Mouse (Mus musculus): Measurements from ENCODE around the gene Snrnp27. TPM values are rescaled to one million over a fixed set of nuclear protein-coding genes. Genes with fewer than 3 reads are reported as not detected.

Snrnp27 gene
- polyA plus RNA-seq, 1 experiment from 2014 or later = 108 TPM

- H3K27me3 ChIP-seq (ENCODE audit: insufficient read depth, low read length) = no peaks in the 10 kb centered on the region
- 80% methylated on average over 6 of the region's 6 CpGs for WGBS
- H3K9me3 ChIP-seq (ENCODE audit: low read depth, low read length) = no peaks in the 10 kb centered on the region
- H3K27ac ChIP-seq (ENCODE audit: low read depth) = no peak overlapping the region
- no peak overlapping the region for H3K4me3 ChIP-seq (ENCODE audit: low read depth, low read length)
- peaks cover 92% of the 10 kb centered on the region for H3K36me3 ChIP-seq (ENCODE audit: insufficient read depth)
- no peaks in the 10 kb centered on the region for H3K4me1 ChIP-seq (ENCODE audit: insufficient read depth)
- ATAC-seq (ENCODE audit: insufficient read depth) = no peak
- H3K4me2 ChIP-seq = no peak overlapping the region
- no peak for TF ChIP-seq CTCF (IDR thresholded peaks at IDR 0.05; ENCODE audit: low read depth)
- DNase-seq = no peak
- H3K9ac ChIP-seq = no peak overlapping the region
Measured at GRCm38 (mm10) chr6:86678341-86678740, 6.0 kb downstream of the Snrnp27 start.

DNA sequence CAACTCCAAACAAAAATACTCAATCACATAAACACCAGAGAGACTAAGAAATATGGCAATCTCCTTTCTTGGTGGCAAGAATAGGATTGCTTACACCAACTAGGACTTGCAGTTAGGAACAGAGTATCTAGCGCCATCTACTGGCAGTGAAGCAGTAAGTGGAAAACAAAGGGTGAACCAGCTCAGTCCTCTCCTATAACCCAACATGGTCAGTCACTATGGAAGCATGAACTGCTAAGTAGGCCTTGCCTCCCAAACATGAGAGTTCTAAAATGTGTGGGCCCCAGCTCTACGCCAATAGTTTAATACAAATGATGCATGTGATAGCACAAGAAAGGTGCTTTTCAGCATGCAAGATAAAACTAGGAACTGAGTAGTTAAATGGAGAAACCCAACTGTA, 13.4 kb downstream of the Snrnp27 start:
- Histone ChIP-seq H3K36me3 (ENCODE audit: insufficient read depth) (peaks cover 39% of the 10 kb centered on the region), H3K4me1 (ENCODE audit: insufficient read depth) (no peaks in the 10 kb centered on the region), H3K27me3 (ENCODE audit: insufficient read depth, low read length) (no peaks in the 10 kb centered on the region), H3K27ac (ENCODE audit: low read depth) (no peak overlapping the region), H3K4me2 (no peak overlapping the region), H3K9ac (no peak overlapping the region), H3K4me3 (ENCODE audit: low read depth, low read length) (no peak overlapping the region), H3K9me3 (ENCODE audit: low read depth, low read length) (no peaks in the 10 kb centered on the region)
- peak; percentile 96 for TF ChIP-seq CTCF (IDR thresholded peaks at IDR 0.05; ENCODE audit: low read depth)
- WGBS = 13% methylated on average over 2 of the region's 2 CpGs
- ATAC-seq (ENCODE audit: insufficient read depth) (no peak), DNase-seq (peak; percentile 95)

- Histone ChIP-seq H3K27me3 (ENCODE audit: insufficient read depth, low read length) (no peaks in the 10 kb centered on the region), H3K9me3 (ENCODE audit: low read depth, low read length) (no peaks in the 10 kb centered on the region), H3K4me1 (ENCODE audit: insufficient read depth) (no peaks in the 10 kb centered on the region), H3K36me3 (ENCODE audit: insufficient read depth) (peaks cover 27% of the 10 kb centered on the region), H3K4me3 (ENCODE audit: low read depth, low read length) (peak overlapping the region; percentile 91), H3K27ac (ENCODE audit: low read depth) (peak overlapping the region; percentile 33; the same call in 1 of the 2 replicates), H3K9ac (peak overlapping the region; percentile 53), H3K4me2 (peak overlapping the region; percentile 77)
- ATAC-seq (ENCODE audit: insufficient read depth) (peak; percentile 100), DNase-seq (peak; percentile 100)
- TF ChIP-seq CTCF (IDR thresholded peaks at IDR 0.05; ENCODE audit: low read depth) = no peak
- 2% methylated on average over 37 of the region's 37 CpGs for WGBS
Measured at GRCm38 (mm10) chr6:86669240-86669727, 15.0 kb downstream of the Snrnp27 start.

DNA sequence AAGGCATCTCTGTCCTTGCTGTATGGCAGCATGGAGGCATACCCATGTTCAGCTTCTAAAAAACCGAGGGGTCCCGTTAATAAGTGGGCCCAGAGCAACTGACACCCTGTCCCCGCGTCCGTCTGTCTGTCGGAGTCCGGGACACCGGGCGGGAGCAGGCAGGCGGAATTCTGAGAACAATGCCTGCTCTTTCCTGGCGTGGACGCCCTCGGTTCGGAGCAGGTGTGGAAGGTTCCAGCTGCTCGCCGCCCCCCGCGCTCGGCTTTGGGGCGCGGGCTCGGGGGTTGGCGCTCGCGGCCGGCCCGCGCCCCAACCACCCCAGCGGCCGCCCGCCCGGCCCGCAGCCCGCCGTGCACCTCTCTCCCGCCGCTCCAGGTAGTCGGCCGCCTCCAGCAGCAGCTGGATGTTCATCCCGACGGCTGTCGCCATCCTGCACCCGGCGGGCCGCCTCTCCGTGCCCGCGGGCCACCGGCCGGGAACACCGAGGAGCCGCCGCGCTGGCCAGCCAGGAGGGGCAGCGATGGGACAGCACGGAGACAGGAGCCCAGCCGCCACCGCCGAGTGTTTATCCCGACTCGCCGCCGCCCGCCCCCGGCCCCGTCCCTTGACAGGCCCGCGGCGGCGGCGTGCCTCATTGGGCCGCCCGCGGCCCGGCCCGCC, 15.6 kb downstream of the Snrnp27 start, which contains the start of gene Mxd1:
TSS of gene Mxd1 (minus strand) at position 582 of the 660 bp plus-strand sequence.
- 1% methylated on average over 73 of the region's 76 CpGs for WGBS
- Histone ChIP-seq H3K4me2 (peak within 1 kb of the TSS; percentile 87), H3K4me1 (ENCODE audit: insufficient read depth) (no peaks in the 10 kb centered on the region), H3K4me3 (ENCODE audit: low read depth, low read length) (peak within 1 kb of the TSS; percentile 91), H3K9me3 (ENCODE audit: low read depth, low read length) (no peaks in the 10 kb centered on the region), H3K36me3 (ENCODE audit: insufficient read depth) (peaks cover 27% of the 10 kb centered on the region), H3K9ac (peak within 1 kb of the TSS; percentile 84), H3K27ac (ENCODE audit: low read depth) (peak within 1 kb of the TSS; percentile 36; the same call in 1 of the 2 replicates), H3K27me3 (ENCODE audit: insufficient read depth, low read length) (no peaks in the 10 kb centered on the region)
- peak; percentile 20 for DNase-seq
- no peak; the same call in 1 of the 2 replicates for ATAC-seq (ENCODE audit: insufficient read depth)
- TF ChIP-seq CTCF (IDR thresholded peaks at IDR 0.05; ENCODE audit: low read depth) = no peak

DNA sequence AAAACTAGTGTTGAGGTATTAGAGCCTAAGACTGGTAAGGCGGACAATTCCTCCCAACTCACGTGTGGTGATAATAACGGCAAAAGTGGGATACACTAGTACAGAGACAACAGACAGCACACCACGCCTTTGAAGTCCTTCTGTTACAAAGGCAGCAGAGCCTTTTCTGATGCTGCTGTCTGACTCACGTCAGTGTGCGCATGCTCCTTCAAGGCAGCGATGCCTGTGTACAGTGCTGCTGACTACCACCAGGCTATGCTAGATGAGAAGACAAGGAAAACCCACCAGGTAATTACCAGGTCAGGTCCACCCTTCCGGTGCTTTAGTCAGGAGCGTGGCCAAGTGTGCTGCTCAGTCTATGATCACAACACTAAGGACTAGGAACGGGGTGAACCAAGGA, 17.3 kb downstream of the Snrnp27 start:
- WGBS = 89% methylated on average over 10 of the region's 10 CpGs
- H3K27me3 ChIP-seq (ENCODE audit: insufficient read depth, low read length) = no peaks in the 10 kb centered on the region
- peak overlapping the region; percentile 91; the same call in 1 of the 2 replicates for H3K4me3 ChIP-seq (ENCODE audit: low read depth, low read length)
- no peaks in the 10 kb centered on the region for H3K9me3 ChIP-seq (ENCODE audit: low read depth, low read length)
- no peak overlapping the region for H3K27ac ChIP-seq (ENCODE audit: low read depth)
- no peaks in the 10 kb centered on the region for H3K4me1 ChIP-seq (ENCODE audit: insufficient read depth)
- H3K9ac ChIP-seq = no peak overlapping the region
- TF ChIP-seq CTCF (IDR thresholded peaks at IDR 0.05; ENCODE audit: low read depth) = no peak
- DNase-seq = no peak
- H3K36me3 ChIP-seq (ENCODE audit: insufficient read depth) = peaks cover 26% of the 10 kb centered on the region
- H3K4me2 ChIP-seq = peak overlapping the region; percentile 7; the same call in 1 of the 2 replicates
- no peak for ATAC-seq (ENCODE audit: insufficient read depth)

GRCm38 (mm10) chr6:86665560-86666307, 18.6 kb downstream of the Snrnp27 start:
- Histone ChIP-seq H3K9me3 (ENCODE audit: low read depth, low read length) (no peaks in the 10 kb centered on the region), H3K4me2 (no peak overlapping the region), H3K9ac (no peak overlapping the region), H3K27me3 (ENCODE audit: insufficient read depth, low read length) (no peaks in the 10 kb centered on the region), H3K4me3 (ENCODE audit: low read depth, low read length) (no peak overlapping the region), H3K4me1 (ENCODE audit: insufficient read depth) (no peaks in the 10 kb centered on the region), H3K36me3 (ENCODE audit: insufficient read depth) (peaks cover 32% of the 10 kb centered on the region; the same call in 1 of the 2 replicates), H3K27ac (ENCODE audit: low read depth) (no peak overlapping the region)
- TF ChIP-seq CTCF (IDR thresholded peaks at IDR 0.05; ENCODE audit: low read depth) = no peak
- ATAC-seq (ENCODE audit: insufficient read depth) (no peak), DNase-seq (no peak)
- WGBS = 68% methylated on average over 17 of the region's 17 CpGs

DNA sequence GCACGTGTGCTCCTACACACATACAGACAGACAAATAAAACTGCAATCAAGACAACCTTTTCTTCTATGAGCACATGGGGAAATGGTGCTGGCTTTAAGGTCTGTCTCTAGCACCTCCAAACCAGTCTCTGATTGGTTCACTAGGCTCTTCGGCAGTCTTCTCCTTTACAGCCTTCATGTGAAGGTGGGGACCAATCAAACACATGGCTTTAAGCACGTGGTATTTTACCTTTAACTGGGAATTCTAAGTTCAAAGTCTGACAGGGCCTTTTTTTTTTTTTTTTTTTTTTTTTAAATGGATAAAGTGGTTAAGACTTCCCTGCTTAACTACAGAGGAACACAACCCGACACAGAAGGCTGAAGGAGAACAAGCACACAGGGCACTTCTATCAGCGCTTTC, 19.2 kb downstream of the Snrnp27 start:
- H3K36me3 ChIP-seq (ENCODE audit: insufficient read depth) = peaks cover 37% of the 10 kb centered on the region; the same call in 1 of the 2 replicates
- no peak for ATAC-seq (ENCODE audit: insufficient read depth)
- no peak overlapping the region for H3K4me2 ChIP-seq

More for the DNA sequence above, 19.2 kb downstream of the Snrnp27 start:
- no peak overlapping the region for H3K4me3 ChIP-seq (ENCODE audit: low read depth, low read length)
- no peak overlapping the region for H3K27ac ChIP-seq (ENCODE audit: low read depth)
- no peak for DNase-seq
- H3K9ac ChIP-seq = no peak overlapping the region
- no peaks in the 10 kb centered on the region for H3K27me3 ChIP-seq (ENCODE audit: insufficient read depth, low read length)
- TF ChIP-seq CTCF (IDR thresholded peaks at IDR 0.05; ENCODE audit: low read depth) = no peak
- H3K4me1 ChIP-seq (ENCODE audit: insufficient read depth) = no peaks in the 10 kb centered on the region
- H3K9me3 ChIP-seq (ENCODE audit: low read depth, low read length) = no peaks in the 10 kb centered on the region
- 74% methylated on average over 5 of the region's 5 CpGs for WGBS
